Mouse (Mus musculus): ENCODE measurements at regions not wholly inside any gene's neighbourhood (a gene's known extent, or its start where the extent isn't known, plus 50 kb on each side); places are given as distances from the start of the nearest gene placed in this dataset.

DNA sequence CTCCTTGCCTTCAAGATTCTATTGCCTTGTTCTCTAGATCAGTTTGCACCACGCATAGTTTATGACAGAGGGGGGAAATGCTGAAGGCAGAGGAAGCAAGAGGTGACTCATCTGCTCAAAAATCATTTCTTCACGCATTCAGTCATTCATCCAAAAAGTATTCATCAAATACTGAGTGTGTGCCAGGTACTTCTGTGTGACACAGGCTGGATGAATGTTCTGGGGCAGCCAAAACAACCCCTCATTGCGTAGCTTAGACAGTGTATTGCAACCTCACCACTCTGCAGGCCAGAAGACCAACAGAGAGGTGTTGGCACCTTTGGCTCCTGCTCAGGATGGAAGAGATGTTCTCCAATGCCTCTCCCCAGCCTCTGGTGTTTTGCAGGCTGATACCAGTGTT is 72.9 kb upstream of the Lnx1 start:
- intact Hi-C loops (cut with DNase I): no loop called here

DNA sequence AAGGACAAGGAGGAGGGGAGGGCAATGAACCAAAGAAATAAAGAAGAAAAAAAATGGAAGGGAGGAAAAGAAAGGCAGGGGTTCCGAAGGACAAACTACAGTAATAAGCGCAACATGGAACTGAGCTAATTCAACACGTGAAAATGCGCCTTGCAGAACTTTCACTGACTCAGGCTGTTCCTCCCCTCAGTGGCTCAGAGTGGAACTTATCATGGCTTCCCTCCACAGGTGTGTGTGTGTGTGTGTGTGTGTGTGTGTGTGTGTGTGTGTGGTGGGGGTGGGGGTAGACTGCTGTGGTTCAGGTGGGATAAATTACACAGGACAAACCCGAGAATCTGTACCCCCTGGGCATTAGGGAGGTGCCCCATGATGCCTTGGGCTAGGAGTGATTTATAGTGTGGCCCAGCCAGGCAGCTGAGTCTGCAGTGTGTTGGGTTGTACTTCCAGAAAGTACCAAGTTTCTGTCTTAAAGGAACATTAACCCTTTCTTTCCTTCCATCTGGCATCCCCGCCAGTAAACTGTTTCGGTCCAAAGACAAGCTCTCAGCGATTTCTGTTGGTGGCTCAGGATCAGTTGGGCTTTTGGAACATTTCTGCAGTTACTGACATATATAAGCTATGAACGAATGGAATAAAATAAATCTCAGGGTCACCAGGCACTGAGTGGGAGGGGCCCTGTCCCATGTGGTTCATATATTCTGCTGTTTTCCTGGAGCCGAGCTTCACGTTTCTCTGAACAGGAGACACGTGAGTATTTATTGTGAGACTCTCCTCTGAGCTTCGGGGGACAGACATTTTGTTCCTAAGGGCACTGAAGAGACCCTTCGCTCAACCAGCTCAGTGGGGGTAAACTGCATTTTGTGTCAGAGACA is 71.1 kb upstream of the Lnx1 start:
- intact Hi-C loops (cut with DNase I): no loop called here

DNA sequence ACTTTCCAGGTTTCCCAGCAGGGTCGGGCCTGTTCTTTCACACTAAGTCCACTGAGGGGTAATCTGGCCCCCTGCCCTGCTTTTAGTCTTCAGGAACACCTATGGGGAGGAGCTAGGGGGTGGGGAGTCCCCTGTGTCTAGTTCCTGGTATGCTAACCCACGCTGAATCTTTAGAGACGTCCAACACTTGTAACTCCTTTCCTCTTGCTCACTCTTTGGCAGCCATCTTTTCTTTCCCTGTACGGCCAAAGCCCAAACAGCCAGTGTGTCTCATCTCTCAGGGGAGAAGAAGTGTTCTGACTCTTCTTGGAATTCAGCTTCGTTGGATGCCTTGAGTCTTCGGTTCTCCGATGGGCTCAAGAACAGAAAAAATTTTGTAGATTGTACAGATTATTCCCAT is 68.4 kb upstream of the Lnx1 start:
- intact Hi-C loops (cut with DNase I): no loop called here

DNA sequence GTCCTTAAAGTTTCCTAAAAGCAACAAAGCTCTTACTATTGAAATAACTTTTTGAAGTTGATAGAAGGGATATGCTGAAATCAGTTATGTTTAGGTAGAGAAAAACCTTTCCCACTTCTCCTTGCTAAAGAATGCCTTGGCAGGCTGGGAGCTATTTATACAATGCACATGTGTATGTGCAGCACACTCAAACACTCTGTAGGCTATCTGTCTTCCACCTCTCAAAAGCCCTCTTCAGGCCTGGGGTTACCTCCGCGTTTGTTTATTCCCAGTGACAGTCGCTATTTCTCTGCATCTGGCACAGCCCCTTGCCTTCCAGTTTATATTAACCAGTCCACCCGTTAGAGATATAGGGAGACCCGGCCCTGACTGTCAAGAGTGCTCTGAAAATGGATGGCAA is 66.3 kb upstream of the Lnx1 start:
- intact Hi-C loops (cut with DNase I): no loop called here

DNA sequence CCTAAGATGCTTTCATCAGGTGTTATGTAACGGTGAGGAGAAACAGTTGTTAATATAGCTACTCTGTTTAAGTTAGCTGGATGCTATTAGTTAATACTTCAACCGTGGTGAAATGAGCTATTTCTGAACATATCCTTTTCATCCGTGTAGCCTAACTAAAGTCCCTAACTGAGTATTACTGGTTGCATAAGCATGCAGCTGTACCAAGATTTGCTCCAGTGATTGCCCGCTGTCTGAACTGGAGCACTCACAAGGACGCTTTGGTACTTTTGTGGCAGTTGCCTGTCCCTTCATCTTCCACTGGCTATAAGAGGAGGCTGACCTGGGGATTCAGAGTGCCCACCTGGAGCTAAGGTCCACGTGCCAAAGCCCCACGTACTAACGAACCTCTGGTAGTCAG is 65.3 kb upstream of the Lnx1 start:
- intact Hi-C loops (cut with DNase I): no loop called here

DNA sequence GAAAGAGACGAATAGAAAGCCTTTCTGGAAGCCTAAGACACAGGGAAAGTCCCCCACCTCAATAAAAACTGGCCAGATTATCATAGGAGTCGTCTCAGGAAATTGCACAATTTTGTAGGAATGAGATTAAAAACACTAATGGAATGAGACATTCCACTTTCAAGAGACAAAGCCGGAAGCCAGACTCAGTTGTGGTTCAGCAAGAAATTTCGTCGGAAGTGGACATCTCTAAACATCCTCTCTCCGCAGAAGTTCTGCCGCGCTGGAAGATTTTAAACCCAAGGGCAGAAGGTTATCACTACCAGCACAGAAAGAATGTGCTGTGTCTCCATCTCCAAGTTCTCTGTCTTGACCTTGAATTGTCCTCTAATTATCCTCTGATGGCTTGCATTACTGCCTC is 63.5 kb upstream of the Lnx1 start:
- intact Hi-C loops (cut with DNase I): no loop called here

DNA sequence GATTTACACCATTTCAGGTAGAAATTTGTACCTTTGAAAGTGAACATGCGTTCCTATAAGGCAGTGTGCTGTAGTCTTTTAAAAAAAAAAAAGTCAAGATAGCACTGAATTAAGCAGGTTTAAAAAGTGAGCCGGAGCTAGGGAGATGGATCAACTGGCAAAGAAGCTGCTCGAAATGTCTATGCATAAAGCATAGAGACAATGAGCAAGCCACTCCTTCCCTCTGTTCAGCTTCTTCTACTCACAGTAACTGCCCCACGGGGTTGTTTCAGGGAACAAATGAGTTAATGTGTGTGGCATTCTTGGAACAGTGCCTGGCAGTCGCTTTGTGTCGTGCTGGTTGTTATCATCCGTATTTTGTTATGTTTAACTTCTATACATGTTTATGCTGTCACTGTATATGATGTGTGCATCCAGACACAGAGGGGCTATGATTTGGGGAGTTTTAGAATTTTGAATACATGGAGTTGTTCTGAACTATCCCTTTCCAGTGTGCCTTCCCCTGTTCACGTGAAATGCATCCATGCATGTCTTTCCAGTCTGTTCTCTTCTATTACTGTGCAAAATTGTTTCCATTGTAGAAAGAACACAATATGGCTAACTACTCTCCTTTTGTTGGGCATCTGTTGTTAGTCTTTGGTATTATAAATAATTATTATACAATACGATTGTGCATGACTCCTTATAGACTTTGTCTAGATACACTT is 62.5 kb upstream of the Lnx1 start:
- intact Hi-C loops (cut with DNase I): no loop called here

DNA sequence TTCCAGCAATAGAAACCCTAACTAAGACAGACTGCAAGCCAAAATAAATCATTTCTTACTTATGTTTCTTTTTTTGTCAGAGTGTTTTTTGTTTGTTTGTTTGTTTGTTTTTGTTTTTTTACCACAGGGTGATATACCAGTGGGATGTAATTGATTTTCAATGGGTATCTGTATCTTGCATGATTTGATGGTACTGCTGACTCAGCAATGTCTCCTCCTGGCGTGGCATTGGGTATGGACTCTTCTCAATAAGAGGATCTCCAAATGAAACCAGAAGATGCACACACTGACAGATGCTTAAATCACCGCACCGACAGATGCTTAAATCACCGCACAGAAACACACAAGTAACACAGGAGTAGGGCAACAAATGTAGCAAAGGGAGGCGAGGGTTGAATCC is 54.8 kb upstream of the Lnx1 start:
- intact Hi-C loops (cut with DNase I): no loop called here

DNA sequence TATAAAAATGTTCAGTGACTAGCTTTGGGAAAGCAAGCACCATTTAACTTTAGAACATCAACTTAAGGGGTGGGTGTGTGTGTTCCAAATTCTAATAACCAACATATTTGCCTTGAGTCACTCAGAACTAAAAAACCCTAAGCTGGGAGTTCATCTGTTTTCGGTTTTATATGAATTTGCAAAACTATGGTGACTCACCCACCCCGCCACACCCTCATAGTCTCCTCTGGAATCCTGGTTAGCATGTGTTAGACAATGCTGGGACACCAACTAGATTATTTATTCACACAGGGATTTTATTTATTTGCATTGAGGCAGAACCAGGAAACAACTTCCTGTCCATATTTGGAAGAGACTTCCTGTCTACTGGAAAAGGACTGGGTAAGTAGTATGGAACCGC is 50.2 kb upstream of the Lnx1 start:
- intact Hi-C loops (cut with DNase I): no loop called here
